Mouse (Mus musculus): ENCODE results near the gene Cox7a2l.

Cox7a2l gene

GRCm38 (mm10) chr17:83526624-83527532, 9.7 kb upstream of the Cox7a2l start:
- peak; percentile 67 to 81 for DNase-seq (ENCODE audit: low spot score in 2 of 2)

- peak; percentile 27 to 43 for DNase-seq (ENCODE audit: low spot score in 2 of 2)
These were observed 9.0 kb upstream of the Cox7a2l start for GRCm38 (mm10) chr17:83526091-83526561.

GRCm38 (mm10) chr17:83525596-83525995, 8.5 kb upstream of the Cox7a2l start:
- no peak for DNase-seq (ENCODE audit: low spot score in 2 of 2)

- peak in 1 of 2 experiments; percentile 28 for DNase-seq (ENCODE audit: low spot score in 2 of 2)
These were observed 7.6 kb upstream of the Cox7a2l start for GRCm38 (mm10) chr17:83524753-83525152.

- no peak for DNase-seq (ENCODE audit: low spot score in 2 of 2)
These were observed 5.7 kb upstream of the Cox7a2l start for GRCm38 (mm10) chr17:83522590-83523379.

- DNase-seq (ENCODE audit: low spot score in 2 of 2): no peak
These were observed 4.8 kb upstream of the Cox7a2l start for GRCm38 (mm10) chr17:83521881-83522280.

- DNase-seq (ENCODE audit: low spot score in 2 of 2): peak; percentile 81 to 88
These were observed 2.9 kb downstream of the Cox7a2l start for GRCm38 (mm10) chr17:83514213-83514701.

- DNase-seq (ENCODE audit: low spot score in 2 of 2): no peak
These were observed 3.4 kb downstream of the Cox7a2l start for GRCm38 (mm10) chr17:83513655-83514212.

- no peak for DNase-seq (ENCODE audit: low spot score in 2 of 2)
These were observed 5.0 kb downstream of the Cox7a2l start for GRCm38 (mm10) chr17:83512130-83512529.

- DNase-seq (ENCODE audit: low spot score in 2 of 2): no peak
These were observed 13.4 kb downstream of the Cox7a2l start for GRCm38 (mm10) chr17:83503693-83504092.

- no peak for DNase-seq (ENCODE audit: low spot score in 2 of 2)
These were observed 17.4 kb downstream of the Cox7a2l start for GRCm38 (mm10) chr17:83499692-83500091.

- DNase-seq (ENCODE audit: low spot score in 2 of 2): no peak
These were observed 18.2 kb downstream of the Cox7a2l start for GRCm38 (mm10) chr17:83498889-83499288.

- DNase-seq (ENCODE audit: low spot score in 2 of 2): no peak
These were observed 29.4 kb downstream of the Cox7a2l start for GRCm38 (mm10) chr17:83487762-83488161.

- DNase-seq (ENCODE audit: low spot score in 2 of 2): no peak
These were observed 33.3 kb downstream of the Cox7a2l start for GRCm38 (mm10) chr17:83483784-83484183.

GRCm38 (mm10) chr17:83482817-83483536, 34.2 kb downstream of the Cox7a2l start:
- DNase-seq (ENCODE audit: low spot score in 2 of 2): no peak

GRCm38 (mm10) chr17:83481551-83481950, 35.6 kb downstream of the Cox7a2l start:
- no peak for DNase-seq (ENCODE audit: low spot score in 2 of 2)

GRCm38 (mm10) chr17:83477089-83477488, 40.0 kb downstream of the Cox7a2l start:
- DNase-seq (ENCODE audit: low spot score in 2 of 2): no peak

GRCm38 (mm10) chr17:83469586-83469985, 47.5 kb downstream of the Cox7a2l start:
- no peak for DNase-seq (ENCODE audit: low spot score in 2 of 2)

GRCm38 (mm10) chr17:83466697-83467251, 50.4 kb downstream of the Cox7a2l start:
- DNase-seq (ENCODE audit: low spot score in 2 of 2): no peak

- DNase-seq (ENCODE audit: low spot score in 2 of 2): no peak
These were observed 51.2 kb downstream of the Cox7a2l start for GRCm38 (mm10) chr17:83465969-83466368.

- DNase-seq (ENCODE audit: low spot score in 2 of 2): no peak
These were observed 59.9 kb downstream of the Cox7a2l start for GRCm38 (mm10) chr17:83457271-83457670.
